Mouse (Mus musculus): Measurements from ENCODE around the gene Abcc9. TPM values are rescaled to one million over a fixed set of nuclear protein-coding genes. Genes with fewer than 3 reads are reported as not detected.
"Not testable (repeated sequence)": the region's sequence is repeated elsewhere in the genome, so short reads cannot be mapped to it uniquely, and the experiment has no call there.

The Abcc9 gene
- polyA plus RNA-seq, 1 experiment = 3.4 TPM

DNA sequence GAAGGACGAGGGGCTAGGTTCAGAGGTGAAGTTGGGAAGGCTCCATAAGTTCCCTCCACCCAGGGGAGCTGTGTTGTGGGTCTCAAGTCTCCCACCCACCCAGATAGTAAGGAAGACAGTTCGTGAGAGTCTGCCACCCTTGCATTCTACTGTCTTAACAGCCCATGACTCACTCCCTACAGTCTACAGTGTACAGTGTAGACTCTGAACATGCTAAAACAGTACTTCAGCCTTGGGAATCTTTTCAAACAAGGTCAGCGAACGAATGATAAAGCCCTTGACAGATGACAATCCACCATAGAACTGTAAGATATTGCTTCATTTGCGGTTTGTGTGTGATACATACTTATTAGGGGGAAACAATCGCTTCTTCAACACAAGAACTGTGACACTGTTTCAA is 8.6 kb upstream of the Abcc9 start:
- WGBS = 61% methylated on average over 6 of the region's 6 CpGs

DNA sequence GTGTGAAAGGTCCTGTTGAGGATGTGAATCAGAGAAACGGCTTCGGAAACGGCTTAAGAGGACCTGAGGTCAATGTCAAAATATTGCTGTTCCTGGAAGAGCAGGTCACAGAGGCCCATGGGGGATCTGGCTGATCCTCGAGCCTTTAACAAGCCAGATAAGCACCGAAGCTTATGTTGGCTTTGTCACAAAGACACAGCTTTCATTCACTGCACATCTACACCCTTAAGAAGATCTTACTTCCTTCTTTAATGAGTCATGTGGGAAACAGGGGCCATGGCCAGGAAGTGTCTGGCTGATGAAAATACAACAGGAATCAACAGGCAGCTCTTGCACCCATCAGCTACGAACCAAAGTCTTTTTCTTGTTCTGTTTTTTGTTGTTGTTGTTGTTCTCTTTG is 6.3 kb upstream of the Abcc9 start:
- no peak for DNase-seq (ENCODE audit: low read depth, low spot score)
- 67% methylated on average over 6 of the region's 6 CpGs for WGBS

More for the DNA sequence above, 8.6 kb upstream of the Abcc9 start:
- no peak for DNase-seq (ENCODE audit: low read depth, low spot score)

DNA sequence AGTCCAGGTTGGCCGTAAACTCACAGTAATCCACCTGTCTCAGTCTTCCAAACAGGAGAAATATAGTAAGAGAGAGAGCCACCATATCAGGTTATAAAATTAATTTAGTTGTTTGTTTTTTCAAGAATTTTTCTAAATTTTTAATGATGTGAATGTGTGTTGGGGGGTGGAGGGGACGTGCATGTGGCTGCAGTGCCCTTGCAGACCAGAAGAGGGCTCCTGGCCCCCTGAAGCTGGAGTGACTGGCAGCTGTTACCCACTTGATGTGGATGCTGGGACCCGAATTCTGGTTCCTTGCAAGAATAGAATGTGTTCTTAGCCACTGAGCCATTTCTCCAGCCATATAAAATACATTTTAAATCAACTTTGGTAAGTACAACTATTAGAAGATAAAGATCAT is 4.6 kb upstream of the Abcc9 start:
- WGBS = 73% methylated on average over 3 of the region's 3 CpGs
- DNase-seq (ENCODE audit: low read depth, low spot score) = no peak

DNA sequence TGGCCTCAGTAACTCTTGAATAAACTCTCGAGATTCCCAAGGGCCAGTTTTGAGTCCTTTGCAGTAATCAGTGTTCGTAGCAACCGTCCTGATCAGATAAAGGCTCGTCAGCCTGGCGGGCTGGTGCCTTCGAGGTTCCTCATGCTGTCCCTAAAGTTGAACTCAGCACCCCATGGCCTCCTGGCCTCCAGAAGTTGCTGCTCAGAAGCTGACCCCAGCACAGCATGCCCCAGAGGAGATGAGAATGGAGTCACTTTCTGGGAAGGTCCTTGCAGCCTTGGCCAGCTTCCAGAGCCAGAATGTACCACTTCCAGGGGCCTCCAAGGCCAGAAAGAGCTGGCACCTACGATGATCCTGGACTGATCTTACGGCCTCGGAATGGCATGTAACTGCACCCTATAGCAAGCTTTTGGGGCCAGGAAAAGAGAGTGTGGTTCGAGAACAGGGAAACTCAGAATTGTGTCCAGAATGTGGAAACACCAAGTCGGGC is 1.4 kb upstream of the Abcc9 start:
- 59% methylated on average over 11 of the region's 11 CpGs for WGBS
- DNase-seq (ENCODE audit: low read depth, low spot score) = no peak

DNA sequence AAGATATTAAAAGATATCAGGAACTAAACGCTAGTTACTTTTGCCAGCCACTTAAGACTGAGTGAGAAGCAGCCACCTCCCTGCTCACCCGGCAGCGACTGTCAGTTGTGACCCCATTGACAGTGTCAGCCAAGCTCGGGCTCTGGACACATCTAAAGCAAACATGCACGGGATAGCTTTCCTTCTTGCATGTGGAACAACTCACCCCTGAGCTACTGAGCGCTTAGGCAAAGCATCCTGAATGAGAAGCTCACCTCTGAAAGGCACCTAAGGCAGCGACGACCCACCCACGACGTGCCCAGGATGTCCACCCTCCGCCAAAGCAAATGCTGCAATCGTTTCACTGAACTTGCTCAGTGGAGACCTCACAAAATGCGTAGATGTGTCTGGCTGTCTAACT is 954 bp downstream of the Abcc9 start:
- DNase-seq (ENCODE audit: low read depth, low spot score) = no peak
- 44% methylated on average over 13 of the region's 13 CpGs for WGBS

DNA sequence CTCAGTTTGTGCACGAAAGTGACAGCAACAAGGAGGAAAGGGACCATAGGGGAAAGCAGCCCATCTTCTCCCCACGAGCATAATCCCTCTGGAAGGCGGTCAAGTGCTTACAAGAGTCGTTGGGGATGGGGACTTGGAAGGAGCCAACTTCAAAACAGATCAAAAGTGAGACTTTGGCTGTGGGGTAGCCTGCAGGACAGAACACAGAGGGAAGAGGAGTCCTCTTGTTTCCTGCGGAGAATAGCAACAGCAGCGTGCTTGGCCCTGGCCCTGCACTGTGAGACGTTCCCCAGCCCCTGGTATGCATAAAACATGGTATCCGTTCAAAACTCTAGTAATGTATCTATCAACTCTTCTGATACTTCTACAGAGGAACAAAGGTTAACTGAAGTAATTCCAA is 1.4 kb downstream of the Abcc9 start:
- no peak for DNase-seq (ENCODE audit: low read depth, low spot score)
- WGBS = 53% methylated on average over 8 of the region's 8 CpGs

DNA sequence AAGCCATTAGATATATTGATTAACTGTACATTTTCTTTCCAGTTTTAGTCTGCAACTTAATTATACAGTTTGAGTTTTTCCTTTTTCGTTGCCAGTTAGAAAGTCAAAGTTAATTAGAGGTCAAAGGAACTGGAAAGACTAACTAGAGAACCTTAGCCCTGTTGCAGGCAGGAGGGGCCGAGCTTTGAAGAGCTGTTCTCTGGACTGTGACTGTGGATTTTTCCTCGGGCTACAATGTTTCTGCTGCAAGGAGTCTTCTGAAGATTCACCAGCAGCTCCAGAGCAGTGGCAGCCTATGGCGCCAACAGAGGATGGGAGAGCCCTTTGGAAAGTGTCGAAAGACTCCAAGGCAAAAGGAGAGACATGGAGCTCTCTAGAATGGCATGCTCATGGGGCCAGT is 10.0 kb downstream of the Abcc9 start:
- WGBS = 77% methylated on average over 5 of the region's 5 CpGs
- DNase-seq (ENCODE audit: low read depth, low spot score) = no peak

DNA sequence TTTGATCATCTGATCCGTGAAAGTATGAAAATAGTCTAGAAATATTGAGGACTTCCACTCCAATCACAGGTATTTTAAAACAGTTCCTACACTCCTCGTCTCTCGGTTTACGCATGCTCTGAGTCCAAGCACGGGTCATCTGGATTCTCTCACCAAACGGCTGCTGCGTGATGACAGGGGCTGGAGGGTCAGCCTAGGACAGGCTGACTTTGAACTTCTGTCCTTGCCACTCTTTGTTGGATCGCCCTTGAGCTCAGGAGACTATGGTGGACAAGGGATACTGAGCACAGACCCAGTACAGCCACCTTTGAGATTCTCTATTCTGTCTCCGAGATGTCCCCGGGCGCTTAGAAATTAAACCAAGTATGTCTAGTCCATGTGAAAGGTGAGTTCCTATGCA is 12.4 kb downstream of the Abcc9 start:
- WGBS = 85% methylated on average over 11 of the region's 11 CpGs
- DNase-seq (ENCODE audit: low read depth, low spot score) = no peak

DNA sequence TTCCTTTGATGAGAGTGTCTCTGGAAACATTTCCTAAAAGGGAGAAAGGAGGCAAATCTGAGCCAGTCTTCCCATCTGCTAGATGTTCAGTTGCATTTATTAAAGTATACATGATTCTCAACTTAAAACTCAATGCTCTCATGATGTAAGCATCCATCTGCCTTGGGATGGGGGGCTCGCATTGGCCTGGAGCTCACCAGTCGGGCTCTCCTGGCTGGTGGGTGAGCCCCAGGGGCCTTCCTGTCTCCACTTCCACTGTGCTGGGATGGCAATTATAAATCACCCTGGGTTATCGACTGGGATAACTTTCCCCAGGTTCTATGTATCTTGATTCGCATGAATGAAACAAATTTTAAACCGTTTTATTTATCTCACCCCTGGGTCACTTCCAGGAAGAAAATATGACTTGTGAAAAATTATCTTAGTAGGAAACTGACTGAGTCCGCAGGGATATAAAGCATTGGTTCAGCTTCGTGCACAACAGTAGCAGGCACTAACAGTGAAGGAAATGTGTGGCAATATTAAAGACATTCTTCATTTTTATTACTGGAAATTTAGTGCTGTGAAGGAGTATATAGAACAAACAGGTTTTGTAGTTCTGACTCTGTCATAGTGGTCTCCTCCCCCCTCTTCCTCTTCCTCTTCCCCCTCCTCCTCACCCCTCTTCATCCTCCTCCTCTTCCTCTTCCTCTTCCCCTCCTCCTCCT is 19.0 kb downstream of the Abcc9 start:
- no peak for DNase-seq (ENCODE audit: low read depth, low spot score)
- 73% methylated on average over 7 of the region's 7 CpGs for WGBS

DNA sequence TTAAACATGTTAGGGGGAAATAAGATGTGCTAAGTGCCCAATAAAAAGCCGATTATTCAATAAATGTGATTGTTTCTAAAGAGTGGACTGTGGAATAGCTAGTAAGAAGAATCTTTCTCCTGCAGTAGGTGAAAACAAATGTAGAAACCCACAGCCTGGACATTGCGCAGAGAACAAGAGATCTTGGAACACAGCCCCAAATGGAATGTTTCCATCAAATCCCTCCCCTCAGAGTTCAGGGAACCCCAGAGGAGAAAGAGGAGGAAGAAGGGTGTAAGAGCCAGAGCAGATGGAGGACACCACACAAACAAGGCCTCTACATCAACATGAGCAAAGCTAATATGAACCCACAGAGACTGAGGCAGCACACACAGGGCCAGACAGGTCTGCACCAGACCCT is 32.1 kb downstream of the Abcc9 start:
- no peak for DNase-seq (ENCODE audit: low read depth, low spot score)
- 81% methylated on average over 2 of the region's 2 CpGs for WGBS

DNA sequence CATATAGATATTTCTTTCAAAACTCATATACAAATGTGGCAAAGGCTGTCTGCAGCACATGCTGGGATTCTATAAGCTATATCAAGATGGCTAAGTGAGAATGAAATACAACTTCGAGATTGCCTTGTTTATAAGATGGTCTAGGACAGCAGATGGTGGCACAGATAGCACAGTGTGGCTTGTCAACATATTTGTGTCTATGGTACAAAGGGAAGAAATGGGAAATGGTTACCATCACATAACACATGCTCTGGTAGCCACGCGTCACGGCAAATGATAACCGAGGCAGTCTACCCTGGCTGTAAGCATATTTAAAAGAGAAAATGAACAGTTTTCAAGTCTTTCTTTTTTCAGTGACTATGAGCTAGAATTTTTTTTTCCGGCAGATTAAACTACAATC is 32.8 kb downstream of the Abcc9 start:
- 95% methylated on average over 6 of the region's 6 CpGs for WGBS
- DNase-seq (ENCODE audit: low read depth, low spot score) = no peak

DNA sequence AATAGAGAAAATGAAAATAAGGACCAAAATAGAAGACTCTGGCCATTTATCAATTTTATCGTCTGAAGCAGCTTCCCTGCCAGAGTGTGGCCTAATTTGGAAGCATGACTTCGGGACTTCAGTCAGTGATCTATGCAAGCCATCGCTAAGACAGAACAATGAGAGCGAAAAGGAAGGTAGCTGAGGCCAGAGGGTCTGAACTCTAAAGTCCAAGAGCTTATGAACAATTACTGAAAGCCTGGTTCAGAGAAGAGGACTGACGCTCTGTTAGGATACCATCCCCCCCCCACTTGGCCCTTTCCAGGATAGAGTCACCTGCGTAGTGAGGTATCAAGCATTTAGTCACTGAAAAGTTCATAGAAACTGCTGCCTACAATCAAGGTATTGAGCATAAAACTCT is 33.3 kb downstream of the Abcc9 start:
- WGBS = 66% methylated on average over 6 of the region's 6 CpGs
- no peak for DNase-seq (ENCODE audit: low read depth, low spot score)

DNA sequence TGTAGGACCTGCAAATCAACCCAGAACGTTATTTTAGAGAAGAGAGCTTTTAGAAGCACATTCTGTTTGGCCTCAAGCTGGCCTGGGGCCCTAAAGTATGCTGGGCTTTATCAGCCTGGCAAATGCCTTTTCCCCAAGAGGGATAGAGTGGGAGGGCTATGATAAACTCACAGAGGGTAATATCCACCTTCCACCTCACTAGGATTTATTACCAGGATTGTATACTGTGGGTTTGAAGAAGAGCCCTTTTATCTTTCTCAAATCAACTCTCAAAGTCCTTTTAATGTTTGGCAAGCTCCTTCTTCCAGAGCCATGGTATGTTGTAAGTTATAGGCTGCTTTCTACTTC is 33.7 kb downstream of the Abcc9 start:
- WGBS = 15% methylated on average over 1 of the region's 1 CpGs
- DNase-seq (ENCODE audit: low read depth, low spot score) = no peak

DNA sequence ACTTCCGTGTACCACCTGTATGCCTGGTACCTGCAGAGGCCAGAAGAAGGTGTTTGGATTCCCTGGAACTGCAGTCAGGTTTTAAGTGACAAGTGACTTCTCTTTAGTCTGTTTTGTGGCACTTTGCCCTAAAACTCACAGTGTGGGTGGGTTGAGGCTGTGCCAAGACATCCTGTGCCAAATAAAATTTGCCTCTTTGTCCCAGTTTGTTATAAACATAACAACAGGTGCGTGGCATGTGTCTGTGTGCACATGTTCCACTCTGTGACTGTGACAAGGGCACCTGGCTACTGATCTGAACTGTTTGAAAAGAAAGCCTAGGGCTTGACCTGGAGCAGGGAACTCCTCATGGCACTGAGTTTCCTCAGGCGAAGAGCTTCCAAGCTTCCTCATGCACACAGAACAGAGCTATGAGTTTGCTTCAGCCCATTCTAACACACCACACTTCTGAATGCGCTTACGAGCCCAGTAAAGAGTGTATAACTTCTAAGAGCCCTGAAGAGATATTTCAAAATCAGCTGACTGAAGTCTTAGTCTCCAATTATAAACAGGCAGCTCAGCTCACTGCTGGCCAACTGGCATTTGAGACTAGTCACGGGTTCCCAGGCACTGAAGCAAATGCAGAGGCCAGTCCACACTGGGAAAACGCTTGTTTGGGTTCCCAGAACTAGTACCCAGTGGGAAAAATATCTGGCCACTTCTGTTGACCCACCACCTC is 34.3 kb downstream of the Abcc9 start:
- 53% methylated on average over 7 of the region's 7 CpGs for WGBS

DNA sequence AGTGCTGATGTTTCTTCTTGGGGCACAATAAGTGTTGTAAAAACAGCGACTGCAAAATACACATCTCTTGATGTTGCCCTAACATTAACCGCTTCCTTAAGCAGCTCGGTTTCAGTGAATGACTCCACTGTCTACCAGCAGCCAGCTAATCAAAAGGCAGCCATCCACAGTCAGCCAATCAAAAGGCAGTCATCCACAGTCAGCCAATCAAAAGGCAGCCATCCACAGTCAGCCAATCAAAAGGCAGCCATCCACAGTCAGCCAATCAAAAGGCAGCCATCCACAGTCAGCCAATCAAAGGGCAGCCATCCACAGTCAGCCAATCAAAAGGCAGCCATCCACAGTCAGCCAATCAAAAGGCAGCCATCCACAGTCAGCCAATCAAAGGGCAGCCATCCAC is 40.1 kb downstream of the Abcc9 start:
- WGBS = 91% methylated on average over 3 of the region's 3 CpGs
- DNase-seq (ENCODE audit: low read depth, low spot score) = not testable (repeated sequence)

More for the DNA sequence above, 34.3 kb downstream of the Abcc9 start:
- no peak for DNase-seq (ENCODE audit: low read depth, low spot score)

DNA sequence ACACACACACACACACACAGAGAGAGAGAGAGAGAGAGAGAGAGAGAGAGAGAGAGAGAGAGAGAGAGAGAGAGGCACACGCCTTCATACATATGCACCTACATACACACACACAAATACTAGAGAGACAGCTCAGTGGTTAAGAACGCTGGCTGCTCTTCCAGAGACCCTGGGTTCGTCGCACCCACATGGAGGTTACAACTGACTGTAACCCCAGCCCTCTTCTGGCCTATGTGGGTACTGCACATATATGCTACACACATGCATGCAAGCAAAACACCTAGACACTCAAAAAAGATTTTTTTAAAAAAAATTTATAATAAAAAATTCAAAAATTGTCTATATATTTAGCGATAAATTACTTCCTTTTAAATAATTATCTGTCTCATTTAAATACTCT is 43.1 kb downstream of the Abcc9 start:
- 71% methylated on average over 5 of the region's 5 CpGs for WGBS
- DNase-seq (ENCODE audit: low read depth, low spot score) = no peak

DNA sequence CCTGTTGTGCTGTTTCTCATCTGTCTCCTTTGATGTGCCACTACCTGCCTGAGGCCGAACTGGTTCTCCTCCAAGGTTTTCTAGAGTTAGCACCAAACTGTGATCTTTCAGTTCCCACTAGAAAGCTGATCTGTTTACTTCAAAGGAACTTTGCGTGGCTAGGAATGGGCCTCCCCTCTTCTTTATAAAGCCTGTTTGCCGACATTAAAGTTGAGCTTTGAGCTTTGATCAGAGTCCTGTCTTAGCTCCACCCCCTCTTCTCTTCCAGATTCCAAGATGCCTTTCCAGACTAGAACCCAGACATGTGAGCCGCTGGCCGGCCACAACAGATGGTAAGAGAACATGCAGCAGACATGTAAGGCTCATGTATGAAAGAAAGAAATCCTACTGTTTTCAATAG is 47.6 kb downstream of the Abcc9 start:
- no peak for DNase-seq (ENCODE audit: low read depth, low spot score)
- WGBS = 30% methylated on average over 5 of the region's 5 CpGs

DNA sequence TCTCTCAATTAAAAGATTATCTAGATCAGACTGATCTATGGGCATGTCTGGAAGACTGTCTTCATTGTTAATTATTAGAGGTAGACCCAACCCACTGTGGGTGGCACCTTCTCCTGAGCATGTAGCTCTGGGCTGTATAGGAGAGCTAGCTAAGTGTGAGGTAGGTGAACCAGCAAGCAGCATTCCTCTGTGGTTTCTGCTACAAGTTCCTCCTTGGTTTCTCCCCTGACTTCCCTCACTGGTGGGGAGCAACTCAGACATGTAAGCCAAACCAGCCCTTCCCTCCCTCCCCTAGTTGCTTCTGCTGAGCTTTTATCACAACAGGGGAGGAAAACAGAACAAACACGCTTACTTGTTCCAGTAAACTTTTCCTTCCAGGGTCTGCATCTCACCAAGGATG is 49.9 kb downstream of the Abcc9 start:
- WGBS = 91% methylated on average over 1 of the region's 1 CpGs
- no peak for DNase-seq (ENCODE audit: low read depth, low spot score)

DNA sequence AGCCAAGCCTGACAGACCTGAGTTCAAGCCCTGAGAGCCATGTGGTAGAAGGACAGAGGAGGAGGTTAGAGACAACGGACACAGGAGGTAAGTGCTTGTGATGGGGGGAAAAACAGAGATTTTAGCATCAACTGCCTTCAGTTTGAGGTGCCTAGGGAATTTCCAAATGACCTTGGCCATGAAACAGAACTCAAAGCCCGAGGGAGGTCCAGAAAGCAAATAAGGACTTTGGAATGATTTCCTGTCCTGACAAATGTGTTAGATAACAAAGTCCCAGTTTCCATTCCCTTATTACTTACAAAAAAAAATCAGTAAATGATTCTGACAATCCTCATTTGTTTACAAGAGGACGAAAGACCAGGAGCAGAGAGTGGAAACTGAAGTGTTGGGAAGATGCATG is 52.8 kb downstream of the Abcc9 start:
- no peak for DNase-seq (ENCODE audit: low read depth, low spot score)
- WGBS = 34% methylated on average over 3 of the region's 3 CpGs

DNA sequence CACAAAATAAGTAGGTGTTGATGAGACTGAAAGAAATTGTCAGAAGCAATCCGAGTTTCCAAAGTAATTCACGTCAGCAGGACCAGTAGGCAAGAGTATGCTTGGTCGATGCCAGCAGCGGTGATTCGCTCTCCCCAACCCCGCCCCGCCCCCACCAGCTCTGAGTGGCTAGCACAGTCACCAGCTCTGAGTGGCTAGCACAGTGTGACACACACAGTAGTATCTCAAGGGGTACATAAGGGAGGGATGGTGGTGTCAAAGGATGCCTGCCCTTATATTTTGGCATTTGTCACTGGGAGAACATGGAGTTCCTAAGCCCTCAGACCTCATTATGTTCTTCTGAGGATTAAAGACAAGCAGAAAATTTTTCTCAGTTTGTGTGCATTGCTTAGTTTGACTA is 56.6 kb downstream of the Abcc9 start:
- no peak for DNase-seq (ENCODE audit: low read depth, low spot score)
- WGBS = 72% methylated on average over 7 of the region's 7 CpGs

DNA sequence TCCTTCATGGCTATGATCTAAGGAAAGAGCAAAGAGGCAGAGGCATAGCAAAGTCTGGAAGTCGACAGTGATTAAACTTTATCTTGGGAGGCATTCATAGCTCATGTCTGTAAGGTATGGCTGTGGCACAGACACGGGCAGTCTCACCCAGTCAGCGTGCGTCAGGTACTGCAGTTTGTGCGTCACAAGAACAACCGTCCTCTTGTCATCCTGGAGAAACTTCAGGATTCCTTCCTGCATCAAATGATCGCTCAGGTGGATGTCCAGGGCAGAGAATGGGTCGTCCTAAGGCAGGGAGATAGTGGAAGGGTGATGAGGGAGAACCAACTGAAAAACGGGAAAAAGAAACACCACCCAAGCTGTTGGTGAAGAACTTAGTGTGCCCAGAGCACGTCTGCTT is 62.8 kb downstream of the Abcc9 start:
- 76% methylated on average over 10 of the region's 10 CpGs for WGBS
- no peak for DNase-seq (ENCODE audit: low read depth, low spot score)

All from large intestine, adult 2 months (tissue).